Mouse (Mus musculus) kidney, adult 11 months (tissue): Measurements from ENCODE around the gene Fat3.
A peak's percentile ranks its signal among the peaks of the same experiment; 100 is the strongest.

Experiments
- DNase-seq: peaks from one replicate; pipeline ENCODE4 v3.0.0; 2022

Fat3 gene

DNA sequence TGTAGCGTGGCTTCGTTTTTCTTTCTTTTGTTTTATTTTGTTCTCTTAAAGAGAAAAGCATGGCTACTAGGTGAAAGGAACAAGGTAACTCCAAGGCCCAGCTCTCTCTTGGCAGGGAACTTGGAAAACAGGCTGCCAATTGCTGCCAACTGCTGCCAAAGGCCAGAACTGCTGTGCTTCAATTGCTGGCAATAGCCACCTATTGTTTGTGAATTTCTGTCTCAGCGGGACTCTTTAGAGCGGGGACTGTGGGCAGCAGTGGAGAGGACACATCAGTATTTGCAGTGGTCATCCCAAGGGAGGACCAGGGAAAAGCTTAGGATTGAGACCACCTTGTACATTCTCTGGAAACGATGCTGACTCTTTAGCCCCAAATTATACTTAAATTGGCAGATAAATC is 279.2 kb downstream of the Fat3 start:
- DNase-seq = peak; percentile 30

- peak; percentile 7 for DNase-seq
Measured at GRCm38 (mm10) chr9:16216235-16216634, 284.9 kb downstream of the Fat3 start.

GRCm38 (mm10) chr9:16214731-16215681 is 286.1 kb downstream of the Fat3 start:
- DNase-seq = peak; percentile 33

- no peak for DNase-seq
Measured at GRCm38 (mm10) chr9:16213324-16213723, 287.8 kb downstream of the Fat3 start.

DNA sequence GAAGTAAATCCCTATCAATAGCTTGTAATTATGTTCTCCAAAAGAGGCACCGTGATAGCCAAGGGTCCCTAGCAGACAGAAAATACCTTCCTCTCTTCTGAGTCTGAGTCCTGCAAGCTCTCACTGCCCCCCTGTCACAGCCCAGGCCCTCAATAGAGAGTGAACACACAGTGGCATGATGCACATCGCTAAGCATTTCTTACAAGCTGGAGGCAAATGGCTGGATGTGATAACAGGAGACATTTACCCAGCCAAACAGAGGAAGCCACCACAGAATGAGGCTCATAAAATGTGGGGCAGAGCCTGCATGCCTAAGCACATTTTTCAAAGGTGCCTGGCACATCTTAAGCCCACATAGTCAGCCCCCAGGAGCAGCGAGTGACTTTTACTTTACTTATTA is 288.5 kb downstream of the Fat3 start:
- DNase-seq = no peak

DNA sequence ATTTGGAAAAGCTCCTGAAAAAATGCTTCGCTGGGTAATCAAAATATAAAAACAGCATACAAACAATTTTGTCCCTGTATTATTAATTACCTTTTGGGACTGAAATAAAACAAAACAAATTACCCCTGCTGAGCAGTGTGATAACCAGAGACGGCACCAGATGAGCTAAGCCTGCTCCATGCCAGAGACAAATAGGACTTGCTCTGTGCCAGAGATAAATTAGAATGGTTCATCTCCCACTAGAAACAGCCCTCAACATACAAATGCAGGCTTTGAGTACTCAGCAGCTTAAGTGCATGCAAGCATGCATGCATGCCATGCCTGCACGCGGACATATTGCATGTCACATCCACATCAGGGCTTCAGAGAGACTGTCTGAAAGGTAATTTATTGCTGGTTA is 288.9 kb downstream of the Fat3 start:
- DNase-seq = no peak

DNA sequence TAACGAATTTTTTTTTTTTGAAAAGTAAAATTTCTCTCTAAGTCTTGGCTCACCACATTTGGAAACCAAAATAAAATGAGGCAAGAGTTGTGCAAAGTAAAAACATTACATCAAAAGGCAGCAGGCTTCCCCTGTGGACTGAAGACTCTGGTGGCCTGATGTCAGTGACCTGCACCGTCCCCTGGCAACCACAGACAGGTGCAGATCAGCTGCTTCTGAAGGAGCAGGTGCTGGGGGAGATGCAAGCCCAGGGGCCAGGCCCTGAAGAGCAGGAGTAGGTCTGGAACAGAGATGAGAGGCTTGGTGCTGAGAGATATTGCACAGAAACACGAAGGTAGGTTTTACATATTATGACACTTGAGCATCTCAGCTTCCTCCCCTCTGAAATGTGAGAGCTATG is 289.6 kb downstream of the Fat3 start:
- DNase-seq = no peak

DNA sequence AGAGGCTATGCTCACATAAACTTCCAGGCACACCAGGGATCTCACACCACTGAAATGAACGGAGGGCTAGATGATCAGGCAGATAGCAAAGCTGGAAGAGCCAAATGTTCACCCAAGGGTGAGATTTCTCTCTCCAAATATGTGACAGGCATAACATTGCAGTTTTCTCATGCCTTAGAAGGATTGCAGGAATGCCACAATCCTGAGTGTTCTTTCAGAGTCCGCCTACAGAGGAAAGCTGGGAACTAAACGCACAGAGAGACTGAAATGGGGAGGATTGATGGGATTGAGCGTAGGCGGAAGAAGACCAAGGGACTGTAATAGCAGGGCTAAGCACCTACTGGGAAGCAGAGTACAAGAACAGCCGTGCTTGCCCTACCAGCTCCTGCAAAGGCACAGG is 298.8 kb downstream of the Fat3 start:
- DNase-seq = no peak

DNA sequence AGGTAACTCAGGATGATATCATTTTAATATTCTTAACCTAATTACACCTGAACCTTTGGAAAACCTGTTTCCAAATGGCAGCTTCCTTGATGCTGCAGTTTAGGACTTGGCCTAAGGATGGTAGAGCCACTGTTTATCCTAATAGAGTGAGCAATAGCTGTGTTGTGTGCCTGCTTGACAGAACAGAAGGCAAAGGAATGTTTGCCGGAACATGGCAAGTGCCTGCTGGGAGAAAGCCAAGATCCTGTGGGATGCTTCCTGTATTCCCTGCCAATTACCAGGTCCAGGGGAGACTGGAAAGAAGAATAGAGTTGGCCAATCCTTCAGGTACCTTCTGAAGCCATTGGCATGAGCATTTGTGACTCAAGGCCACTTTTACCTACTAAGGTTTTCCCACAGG is 300.1 kb downstream of the Fat3 start:
- DNase-seq = no peak

GRCm38 (mm10) chr9:16186461-16186860 is 314.6 kb downstream of the Fat3 start:
- DNase-seq = no peak

- DNase-seq = no peak
Measured at GRCm38 (mm10) chr9:16169238-16169637, 331.8 kb downstream of the Fat3 start.

- no peak for DNase-seq
Measured at GRCm38 (mm10) chr9:16168051-16168450, 333.0 kb downstream of the Fat3 start.

- DNase-seq = no peak
Measured at GRCm38 (mm10) chr9:16159366-16159765, 341.7 kb downstream of the Fat3 start.

DNA sequence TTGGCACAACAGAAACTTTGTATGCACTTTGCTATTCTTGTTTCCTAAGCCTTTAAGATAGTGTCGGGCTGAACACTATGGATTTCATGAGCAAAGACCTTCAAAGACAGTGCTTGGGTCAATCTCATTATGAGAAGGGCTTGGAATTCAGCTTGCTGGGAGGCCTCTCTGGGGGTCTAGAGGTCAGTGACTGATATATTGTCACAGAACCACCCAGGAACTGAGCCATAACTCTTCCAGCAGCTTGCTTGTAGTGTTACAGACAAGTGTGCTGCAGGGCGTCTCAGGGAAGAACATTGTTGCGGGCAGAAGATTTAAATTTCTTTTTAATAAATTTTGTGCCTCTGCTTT is 347.5 kb downstream of the Fat3 start:
- DNase-seq = no peak

DNA sequence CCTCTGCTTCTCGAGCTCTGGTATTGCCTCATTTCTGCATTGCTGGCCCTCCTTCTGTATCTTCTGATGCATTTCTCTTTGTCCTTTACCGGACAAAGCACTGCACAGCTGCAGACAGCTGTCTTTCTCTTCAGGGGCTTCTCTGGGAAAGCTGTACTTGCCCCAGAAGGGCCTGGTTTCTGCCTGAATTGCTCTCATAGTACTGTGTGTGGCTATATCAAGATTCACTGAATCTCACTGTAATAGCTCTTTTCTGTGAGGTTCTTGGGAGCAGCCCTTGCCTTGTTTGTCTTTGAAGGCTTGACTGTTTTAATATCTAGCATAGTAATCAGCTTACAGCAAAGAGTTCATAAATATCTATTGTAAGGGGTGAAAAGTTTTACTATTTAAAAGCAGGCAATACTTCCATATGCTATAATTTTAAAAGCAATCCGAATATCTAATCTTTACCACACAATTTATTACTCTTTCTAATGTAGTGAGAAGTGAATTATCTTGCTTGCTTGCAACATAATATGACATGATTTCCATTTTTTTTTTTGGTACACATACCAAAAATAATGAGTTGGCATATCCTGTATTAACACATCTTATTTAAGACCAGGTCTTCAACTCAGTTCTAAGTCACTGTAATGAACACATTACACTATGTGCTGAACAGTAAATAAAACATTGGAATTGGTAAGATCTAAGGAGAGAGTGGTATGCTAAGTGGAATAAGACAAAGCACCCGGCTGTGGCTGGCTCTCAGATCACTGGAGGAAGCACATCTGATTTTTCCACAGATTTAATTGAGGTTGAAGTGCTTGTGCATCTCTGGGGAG is 348.1 kb downstream of the Fat3 start:
- DNase-seq = no peak

GRCm38 (mm10) chr9:16150046-16150445 is 351.0 kb downstream of the Fat3 start:
- DNase-seq = no peak

- DNase-seq = no peak
Measured at GRCm38 (mm10) chr9:16147735-16148134, 353.4 kb downstream of the Fat3 start.

- DNase-seq = no peak
Measured at GRCm38 (mm10) chr9:16144684-16145083, 356.4 kb downstream of the Fat3 start.

GRCm38 (mm10) chr9:16139300-16139699 is 361.8 kb downstream of the Fat3 start:
- no peak for DNase-seq

- DNase-seq = no peak
Measured at GRCm38 (mm10) chr9:16133098-16133497, 368.0 kb downstream of the Fat3 start.

- DNase-seq = no peak
Measured at GRCm38 (mm10) chr9:16132594-16132993, 368.5 kb downstream of the Fat3 start.

GRCm38 (mm10) chr9:16121756-16122155 is 379.3 kb downstream of the Fat3 start:
- no peak for DNase-seq

DNA sequence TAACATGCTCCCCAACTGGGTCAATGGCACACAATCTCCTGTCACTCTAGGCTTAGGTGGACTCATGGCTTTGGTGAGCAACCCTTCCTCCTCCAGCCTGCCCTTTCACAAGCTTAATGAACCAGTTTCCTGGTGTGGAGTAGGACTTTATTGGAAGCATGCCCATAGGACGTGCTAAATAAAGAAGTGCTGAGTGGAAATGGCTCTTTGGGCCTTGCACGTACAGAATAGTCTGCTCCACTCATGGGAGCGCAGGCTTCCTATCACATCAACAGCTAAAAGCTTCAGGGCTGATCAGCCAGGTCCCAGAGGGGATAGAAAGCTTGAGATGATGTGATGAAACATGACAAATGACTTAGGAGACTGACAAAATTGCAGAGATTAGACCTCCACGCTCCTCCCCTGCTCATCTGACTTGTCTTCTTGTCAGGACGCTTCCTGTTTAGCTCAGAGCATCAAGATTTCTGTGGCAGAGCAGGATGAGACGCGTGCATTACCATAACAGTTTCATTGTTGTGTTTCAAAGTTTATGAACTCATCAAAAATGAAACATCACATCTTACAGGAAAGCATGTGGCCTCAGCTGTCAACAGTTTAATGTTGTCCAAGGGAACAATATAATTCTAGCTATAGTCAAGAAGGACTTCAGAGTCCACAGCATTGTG is 386.1 kb downstream of the Fat3 start:
- DNase-seq = peak; percentile 9
